Mouse (Mus musculus) cerebellum, adult 8-10 months (tissue): ENCODE data around the gene Defb35.
"Not testable (repeated sequence)": the region's sequence is repeated elsewhere in the genome, so short reads cannot be mapped to it uniquely, and the experiment has no call there.

ENCODE experiments used
- DNase-seq: peaks from one replicate; pipeline ENCODE4 v3.0.0; 2022

The Defb35 gene

GRCm38 (mm10) chr8:21938052-21938451 is at the start of gene Defb35:
Gene Defb35 (plus strand): TSS chr8:21938352.
- DNase-seq, result not testable (repeated sequence)

- not testable (repeated sequence) for DNase-seq
Observed at GRCm38 (mm10) chr8:21906290-21906689, 31.9 kb upstream of the Defb35 start, which contains the start of gene Defb11. Gene Defb11 (minus strand): TSS chr8:21906412.

GRCm38 (mm10) chr8:21911931-21912330 is 26.2 kb upstream of the Defb35 start:
- no peak for DNase-seq

- no peak for DNase-seq
Observed at GRCm38 (mm10) chr8:21912554-21912953, 25.6 kb upstream of the Defb35 start.

GRCm38 (mm10) chr8:21915625-21916024 is 22.5 kb upstream of the Defb35 start:
- DNase-seq, result no peak

- not testable (repeated sequence) for DNase-seq
Observed at GRCm38 (mm10) chr8:21930754-21931153, 7.4 kb upstream of the Defb35 start.

GRCm38 (mm10) chr8:21932610-21933009 is 5.5 kb upstream of the Defb35 start, which contains the start of gene Defb15:
Gene Defb15 (minus strand): TSS chr8:21932710.
- no peak for DNase-seq

- DNase-seq, result no peak
Observed at GRCm38 (mm10) chr8:21946462-21946861, 8.3 kb downstream of the Defb35 start, which contains the start of gene Defb13. Gene Defb13 (plus strand): TSS chr8:21946762.

- no peak for DNase-seq
Observed at GRCm38 (mm10) chr8:21947311-21948017, 9.3 kb downstream of the Defb35 start.

GRCm38 (mm10) chr8:21955321-21955720 is 17.2 kb downstream of the Defb35 start:
- peak; percentile 3 for DNase-seq

GRCm38 (mm10) chr8:21956336-21956735 is 18.2 kb downstream of the Defb35 start:
- DNase-seq, result no peak

- no peak for DNase-seq
Observed at GRCm38 (mm10) chr8:21958414-21958813, 20.3 kb downstream of the Defb35 start, which contains the start of gene Fam90a1a. Gene Fam90a1a (plus strand): TSS chr8:21958714.

GRCm38 (mm10) chr8:21966646-21967045 is 28.5 kb downstream of the Defb35 start:
- no peak for DNase-seq

- no peak for DNase-seq
Observed at GRCm38 (mm10) chr8:21969475-21969874, 31.3 kb downstream of the Defb35 start, which contains the start of gene Ccdc70. Gene Ccdc70 (plus strand): TSS chr8:21969775.

GRCm38 (mm10) chr8:21978193-21978592 is 40.0 kb downstream of the Defb35 start:
- DNase-seq, result no peak

- peak; percentile 13 for DNase-seq
Observed at GRCm38 (mm10) chr8:21981664-21982337, 43.6 kb downstream of the Defb35 start.
